ENCODE assay signal across 8 mouse cellular contexts in genomic region chr1:193152872-193153271, GRCm38 (mm10). TPM values are rescaled to one million over a fixed set of nuclear protein-coding genes. Genes with fewer than 3 reads are reported as not detected.
DNase-seq lines count a peak whose midpoint lies in the region; ATAC-seq and TF ChIP-seq lines count a peak whose summit lies in the region.

Gene Irf6, plus strand, starts transcription at chr1:193153111.

- H3K27me3 ChIP-seq in heart, adult 2 months (ENCODE audit: control insufficient read depth, insufficient read depth, low read length) = peaks cover 4% of the 10 kb centered on the region; the same call in 1 of the 2 replicates
- H3K27me3 ChIP-seq in lung, embryonic 14.5 days (ENCODE audit: insufficient read depth, low read length) = peaks cover 25% of the 10 kb centered on the region

- H3K4me3 ChIP-seq in heart, adult 2 months = peak within 1 kb of the TSS; percentile 31
- peak within 1 kb of the TSS; percentile 43 for H3K4me3 ChIP-seq in lung, embryonic 14.5 days (ENCODE audit: low read depth, low read length)

- H3K36me3 ChIP-seq in heart, adult 2 months (ENCODE audit: control insufficient read depth, insufficient read depth, low read length) = no peaks in the 10 kb centered on the region
- no peaks in the 10 kb centered on the region for H3K36me3 ChIP-seq in lung, embryonic 14.5 days (ENCODE audit: insufficient read depth)

- H3K9me3 ChIP-seq in lung, embryonic 14.5 days (ENCODE audit: low read depth, low read length) = no peaks in the 10 kb centered on the region

- WGBS in heart, adult 2 months = 4% methylated on average over 30 of the region's 30 CpGs
- 1% methylated on average over 30 of the region's 30 CpGs for WGBS in lung, embryonic 14.5 days

- H3K9ac ChIP-seq in heart, adult 2 months (ENCODE audit: low read depth, low read length) = peak within 1 kb of the TSS; percentile 1; the same call in 1 of the 2 replicates
- peak within 1 kb of the TSS; percentile 51 for H3K9ac ChIP-seq in lung, embryonic 14.5 days

- TF ChIP-seq POLR2A in brain, embryonic 14.5 days (IDR thresholded peaks at IDR 0.05; ENCODE audit: borderline replicate concordance, extremely low read depth, insufficient read depth, insufficient read length, poor library complexity, severe bottlenecking) = no peak
- TF ChIP-seq POLR2A in heart, adult 2 months (IDR thresholded peaks at IDR 0.05; ENCODE audit: insufficient read depth, low read depth, low read length) = peak; percentile 40; the same call in 1 of the 2 replicates

- no peak for TF ChIP-seq CTCF in brain, embryonic 14.5 days (IDR thresholded peaks at IDR 0.05; ENCODE audit: borderline replicate concordance, extremely low read depth, insufficient read depth, insufficient read length)
- no peak for TF ChIP-seq CTCF in heart, adult 2 months (IDR thresholded peaks at IDR 0.05)
- TF ChIP-seq CTCF in lung, embryonic 14.5 days (IDR thresholded peaks at IDR 0.05; ENCODE audit: low read depth) = no peak

- peak within 1 kb of the TSS; percentile 59 for H3K4me2 ChIP-seq in lung, embryonic 14.5 days

- intact Hi-C loops in heart, adult 2 months (cut with DNase I) = no loop called here

- no peaks in the 10 kb centered on the region for H3K79me2 ChIP-seq in heart, adult 2 months (replicated peaks; ENCODE audit: control insufficient read depth, insufficient read depth, low read length)

- TF ChIP-seq EP300 in heart, adult 2 months (IDR thresholded peaks at IDR 0.05; ENCODE audit: insufficient read depth, low read depth, low read length) = no peak

- H3K27ac ChIP-seq in heart, adult 2 months = no peak within 1 kb of the TSS
- H3K27ac ChIP-seq in lung, embryonic 14.5 days (ENCODE audit: low read depth) = no peak within 1 kb of the TSS

- peak; percentile 98 for ATAC-seq in lung, embryonic 14.5 days (ENCODE audit: insufficient read depth)

- peak; percentile 36 to 39 for DNase-seq in B cell, adult 2 months
- peak; percentile 37 for DNase-seq in brain, embryonic 14.5 days (ENCODE audit: low read depth)
- peak; percentile 40 to 72 for DNase-seq in heart, adult 2 months
- DNase-seq in kidney, adult 18-20 months = peak; percentile 88
- DNase-seq in lung, embryonic 14.5 days = peak; percentile 83
- peak; percentile 25 for DNase-seq in ovary, postnatal 10 days (ENCODE audit: low spot score)
- DNase-seq in yolk sac, embryonic 10.5 days (ENCODE audit: low spot score) = peak; percentile 90
- DNase-seq in left cerebral cortex, adult 11 months (ENCODE audit: low spot score) = no peak

- H3K4me1 ChIP-seq in heart, adult 2 months (ENCODE audit: control insufficient read depth, insufficient read depth, low read length) = no peaks in the 10 kb centered on the region
- 0 out of 2 replicates have a peak, but pooled peaks cover 3% of the 10 kb centered on the region for H3K4me1 ChIP-seq in lung, embryonic 14.5 days (ENCODE audit: insufficient read depth)

RNA-seq across cellular contexts. Expression of gene Irf6, which starts in this region (rescaled TPM):
- polyA plus RNA-seq in brain, embryonic 14.5 days (2012; rRNA removed) = 1.1 and 1.2 TPM in 2 replicates
- total RNA-seq in heart, adult 2 months (2021) = 1 to 10 TPM; 1.9 to 2.1 TPM
- 2.5 and 3.6 TPM in 2 replicates for polyA plus RNA-seq in heart, adult 2 months (2012; rRNA removed)
- polyA plus RNA-seq in lung, embryonic 14.5 days (2014; fragmentation: Nextera tagmentation; extraction: Ambion mirVana) = 12.0 and 12.3 TPM in 2 replicates
